Mouse (Mus musculus): ENCODE results near the gene Pdcd1lg2.

GRCm38 (mm10) chr19:29371284-29372081 lies 39.2 kb upstream of the Pdcd1lg2 start:
- TF ChIP-seq POLR2A (IDR thresholded peaks at IDR 0.05; ENCODE audit: control insufficient read depth, low read depth, low read length), result no peak
- no peak for TF ChIP-seq CTCF (IDR thresholded peaks at IDR 0.05; ENCODE audit: control insufficient read depth, insufficient read depth, insufficient replicate concordance, low read depth, low read length)

Measured in testis, adult 2 months (tissue).